Mouse (Mus musculus): ENCODE data around the gene Tmem139.

Gene Tmem139

GRCm38 (mm10) chr6:42261524-42262170 is at the start of gene Tmem139:
TSS of gene Tmem139 (plus strand) at chr6:42261970.
- no peak for DNase-seq (ENCODE audit: low spot score in 2 of 2)

DNA sequence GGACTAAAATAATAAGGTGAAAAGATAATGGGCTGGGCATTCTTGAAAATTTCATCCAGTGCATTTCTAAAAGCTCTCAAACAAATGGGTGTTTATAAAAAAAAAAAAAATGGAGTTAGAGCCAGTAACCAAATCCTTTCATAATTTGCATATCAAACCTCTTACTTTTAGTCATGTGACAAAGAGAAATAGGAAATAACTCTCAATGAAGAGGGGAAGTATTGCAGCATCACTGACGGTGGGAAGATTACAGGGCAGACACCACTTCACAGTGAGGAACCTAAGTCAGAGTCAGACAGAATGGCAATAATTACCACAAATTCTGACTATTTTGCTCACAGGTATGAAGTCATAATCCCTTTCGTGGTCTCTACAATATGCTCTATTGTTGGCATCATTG is 46.7 kb upstream of the Tmem139 start, which contains the start of gene Tas2r144:
TSS of gene Tas2r144 (plus strand) at position 301 of the 400 bp plus-strand sequence.
- no peak for DNase-seq (ENCODE audit: low spot score in 2 of 2)

DNA sequence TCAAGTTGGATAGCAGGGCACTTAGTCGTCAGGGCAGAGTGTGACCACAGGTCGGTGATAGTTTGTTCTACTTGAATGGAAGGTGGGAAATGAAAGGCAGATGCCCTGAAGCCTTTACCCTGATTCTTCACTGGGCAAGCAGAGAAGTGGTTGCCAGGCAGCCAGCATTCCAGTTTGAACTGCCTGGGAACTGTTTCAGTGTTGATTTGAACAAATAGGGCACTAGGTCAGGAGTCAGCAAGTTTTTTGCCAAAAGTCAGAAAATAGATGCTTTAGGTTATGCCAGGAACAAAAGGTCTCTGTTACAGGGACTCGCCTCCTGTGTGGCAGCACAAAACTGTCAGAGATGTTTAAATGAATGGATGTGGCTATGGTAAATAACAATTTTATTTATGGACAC is 39.5 kb upstream of the Tmem139 start:
- peak in 1 of 2 experiments; percentile 19 for DNase-seq (ENCODE audit: low spot score in 2 of 2)

DNA sequence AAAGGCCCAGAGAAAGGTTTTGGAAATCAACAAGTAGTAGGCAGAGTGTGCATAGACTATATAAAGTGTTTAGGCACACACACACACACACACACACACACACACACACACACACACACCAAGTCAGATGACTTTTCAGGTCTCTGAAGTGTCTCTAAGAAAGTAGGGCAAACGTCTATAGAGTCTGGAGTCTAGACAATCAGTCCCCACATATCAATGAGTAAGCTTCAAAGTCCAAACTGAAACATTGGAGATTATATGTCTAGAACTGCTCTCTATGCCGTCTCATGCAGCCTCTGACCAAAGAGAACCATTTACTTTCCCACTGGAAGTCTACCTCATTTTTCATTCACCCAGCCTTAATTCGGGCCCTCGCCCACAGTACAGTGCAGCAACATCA is 36.7 kb upstream of the Tmem139 start:
- no peak for DNase-seq (ENCODE audit: low spot score in 2 of 2)

GRCm38 (mm10) chr6:42227240-42228101 is 34.3 kb upstream of the Tmem139 start:
- peak; percentile 26 to 60 for DNase-seq (ENCODE audit: low spot score in 2 of 2)

DNA sequence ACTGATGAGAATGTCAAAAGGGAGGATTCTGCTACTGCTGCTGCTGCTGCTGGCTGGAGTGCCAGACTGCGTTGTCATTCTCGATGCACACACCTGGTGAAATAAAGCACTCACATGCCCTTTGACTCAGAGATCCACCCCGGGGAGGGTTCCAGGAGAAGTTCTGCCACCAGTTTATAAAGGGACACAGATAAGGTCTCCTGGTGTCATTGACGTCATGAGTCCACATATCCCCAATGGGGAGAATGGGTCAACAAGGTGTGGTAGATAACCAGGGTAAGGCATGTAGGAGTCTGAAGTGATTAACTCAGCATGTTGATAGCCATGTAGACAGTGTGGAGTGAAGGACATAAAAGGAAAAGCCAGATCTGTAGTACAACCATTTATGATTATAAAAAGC is 32.2 kb upstream of the Tmem139 start:
- DNase-seq (ENCODE audit: low spot score in 2 of 2) = no peak

GRCm38 (mm10) chr6:42231191-42231590 is 30.6 kb upstream of the Tmem139 start:
- no peak for DNase-seq (ENCODE audit: low spot score in 2 of 2)

DNA sequence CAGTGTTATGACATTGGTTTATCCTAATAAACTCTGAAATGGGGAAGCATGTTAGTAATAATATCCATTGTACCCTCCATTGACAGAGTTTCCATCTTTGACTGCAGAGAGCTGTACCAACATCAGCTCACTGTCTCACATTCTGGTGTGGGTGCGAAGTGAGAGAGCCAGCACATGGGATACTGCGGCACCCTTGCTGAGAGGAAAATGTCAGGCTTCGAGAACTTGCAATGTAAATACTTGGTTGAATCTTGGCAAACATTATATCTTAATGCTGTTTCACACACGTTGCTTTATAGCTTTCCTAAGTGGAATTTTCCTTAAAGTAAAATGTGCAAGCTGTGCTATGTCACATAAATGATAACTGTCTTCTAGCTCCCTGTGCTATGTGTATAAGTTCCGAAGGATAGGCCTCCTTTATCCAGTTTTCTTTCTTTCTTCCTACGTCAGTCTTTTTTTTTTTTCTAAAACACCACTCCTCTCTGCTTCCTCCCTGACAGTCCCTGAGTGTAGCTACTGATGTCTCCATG is 24.4 kb upstream of the Tmem139 start:
- no peak for DNase-seq (ENCODE audit: low spot score in 2 of 2)

DNA sequence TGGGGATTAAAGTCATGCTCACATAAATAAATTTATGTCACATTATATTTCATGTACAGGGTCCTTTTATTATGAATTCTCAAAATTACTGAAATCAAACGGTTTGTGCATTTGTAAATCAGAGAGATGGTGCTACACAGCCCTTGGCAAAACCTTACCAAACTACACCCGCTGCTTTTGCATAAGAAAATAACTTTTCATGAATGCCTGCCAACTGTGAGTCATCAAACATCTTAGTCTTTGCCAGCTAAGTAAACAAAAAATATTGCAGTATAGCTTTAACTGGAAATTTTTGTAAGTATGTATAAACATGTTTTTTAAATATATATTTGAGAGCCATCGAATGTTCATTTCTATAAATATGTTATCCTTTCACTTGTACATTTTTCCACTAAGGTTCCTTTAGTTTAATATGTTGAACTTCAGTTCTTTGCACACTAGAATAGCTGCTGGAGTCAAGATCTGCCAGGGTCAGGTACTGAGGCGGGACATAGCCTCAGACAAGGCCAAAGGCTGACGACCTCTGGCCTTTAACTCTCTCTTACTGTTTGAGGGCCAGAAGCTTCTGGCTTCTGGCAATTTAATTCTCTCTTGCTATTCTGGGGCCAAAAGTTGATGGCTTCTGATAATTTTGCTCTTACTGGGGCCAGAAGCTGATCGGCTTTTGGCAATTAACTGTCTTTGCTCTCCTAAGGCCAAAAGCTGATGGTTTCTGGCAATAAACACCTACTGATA is 20.3 kb upstream of the Tmem139 start:
- no peak for DNase-seq (ENCODE audit: low spot score in 2 of 2)

DNA sequence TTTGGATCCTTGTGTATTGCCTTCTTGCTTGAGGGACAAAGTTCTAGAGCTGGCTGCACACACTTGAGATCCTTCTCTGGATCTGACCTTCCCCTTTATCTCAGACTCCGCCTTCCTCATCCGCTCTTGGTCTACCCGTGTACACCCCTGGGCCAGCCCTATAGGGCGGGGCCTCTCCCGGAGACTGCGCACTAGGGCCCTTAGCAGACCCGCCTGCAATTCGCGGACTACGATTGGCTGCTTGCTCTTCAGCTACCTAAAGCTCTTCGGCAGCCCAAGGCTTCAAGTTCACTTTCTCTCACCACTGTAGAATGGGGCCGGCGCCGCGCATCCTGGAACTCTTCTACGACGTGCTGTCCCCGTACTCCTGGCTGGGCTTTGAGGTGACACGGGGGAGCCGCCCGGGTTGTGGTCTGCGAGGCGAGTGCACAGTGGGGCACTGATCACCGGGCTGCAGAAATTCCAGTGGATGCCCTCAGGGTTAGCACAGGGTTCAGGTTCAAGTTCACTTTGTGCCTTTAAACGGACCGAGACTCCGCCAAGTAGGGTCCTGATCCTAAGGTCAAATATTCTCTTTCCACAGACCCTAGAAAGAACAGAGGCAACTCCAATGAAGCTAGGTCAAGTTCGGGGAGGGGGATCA is 15.9 kb upstream of the Tmem139 start, which contains the start of gene Gstk1:
TSS of gene Gstk1 (plus strand) at position 225 of the 643 bp plus-strand sequence.
- DNase-seq (ENCODE audit: low spot score in 2 of 2) = peak; percentile 74 to 85

GRCm38 (mm10) chr6:42247173-42247572 is 14.6 kb upstream of the Tmem139 start:
- no peak for DNase-seq (ENCODE audit: low spot score in 2 of 2)

DNA sequence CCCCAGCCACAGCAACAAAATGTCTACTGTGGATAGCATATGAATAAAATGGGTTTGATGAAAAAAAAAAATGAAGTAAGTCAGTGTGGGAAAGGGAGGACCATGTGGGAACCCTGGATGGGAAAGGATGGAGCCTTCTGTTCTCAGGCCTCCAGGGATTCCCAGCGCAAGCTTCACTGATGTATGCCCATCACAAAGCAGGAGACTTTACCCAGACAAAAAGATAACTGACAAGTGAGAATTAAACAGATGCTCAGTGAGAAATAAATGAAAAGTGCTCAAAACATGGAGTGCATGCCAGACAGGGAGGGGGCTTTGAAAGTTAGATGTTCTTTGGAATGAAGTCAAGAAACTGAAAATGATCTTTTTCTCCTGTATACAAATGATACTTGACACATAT is 13.8 kb upstream of the Tmem139 start:
- no peak for DNase-seq (ENCODE audit: low spot score in 2 of 2)

- no peak for DNase-seq (ENCODE audit: low spot score in 2 of 2)
Observed at GRCm38 (mm10) chr6:42251791-42252190, 10.0 kb upstream of the Tmem139 start.

DNA sequence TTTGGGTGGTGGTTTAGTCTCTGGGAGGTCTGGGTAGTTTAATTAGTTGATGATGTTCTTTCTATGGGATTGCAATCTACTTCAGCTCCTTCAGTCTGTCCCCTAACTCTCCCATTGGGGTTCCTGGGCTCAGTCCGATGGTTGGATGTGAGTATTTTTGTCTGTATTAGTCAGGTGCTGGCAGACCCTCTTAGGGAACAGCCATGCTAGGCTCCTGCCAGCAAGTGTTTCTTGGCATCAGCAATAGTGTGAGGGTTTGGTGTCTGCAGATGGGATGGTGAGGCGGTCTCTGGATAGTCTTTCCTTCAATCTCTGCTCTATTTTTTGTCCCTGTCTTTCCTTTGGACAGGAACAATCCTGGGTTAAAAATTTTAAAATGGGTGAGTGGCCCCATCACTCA is 8.7 kb upstream of the Tmem139 start:
- DNase-seq (ENCODE audit: low spot score in 2 of 2) = no peak

GRCm38 (mm10) chr6:42257303-42257863 is 4.4 kb upstream of the Tmem139 start:
- peak in 1 of 2 experiments; percentile 55 for DNase-seq (ENCODE audit: low spot score in 2 of 2)

DNA sequence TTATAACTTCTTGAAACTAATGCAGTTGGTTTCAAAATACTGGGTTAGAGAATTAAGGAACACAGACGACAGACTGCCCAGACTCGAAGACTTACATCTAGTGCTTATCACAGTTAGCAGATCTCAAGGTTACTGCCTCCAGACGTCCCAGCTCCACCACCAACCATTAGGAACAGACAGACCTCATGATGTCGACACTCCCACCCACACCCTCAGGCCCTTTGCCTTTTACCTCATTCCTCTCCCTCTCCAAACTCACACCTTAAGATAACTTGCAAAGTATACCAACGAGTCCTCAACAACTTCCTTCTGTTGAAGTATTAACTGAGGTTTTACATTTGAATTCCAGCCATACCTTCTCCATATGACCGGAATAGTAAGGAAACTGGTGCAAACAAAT is 1.3 kb upstream of the Tmem139 start:
- DNase-seq (ENCODE audit: low spot score in 2 of 2) = no peak

- peak; percentile 95 to 98 for DNase-seq (ENCODE audit: low spot score in 2 of 2)
Observed at GRCm38 (mm10) chr6:42264626-42265312, 3.0 kb downstream of the Tmem139 start, which contains the start of gene Casp2. TSS of gene Casp2 (plus strand) at chr6:42264985.

GRCm38 (mm10) chr6:42265391-42266330 is 3.9 kb downstream of the Tmem139 start:
- no peak for DNase-seq (ENCODE audit: low spot score in 2 of 2)

DNA sequence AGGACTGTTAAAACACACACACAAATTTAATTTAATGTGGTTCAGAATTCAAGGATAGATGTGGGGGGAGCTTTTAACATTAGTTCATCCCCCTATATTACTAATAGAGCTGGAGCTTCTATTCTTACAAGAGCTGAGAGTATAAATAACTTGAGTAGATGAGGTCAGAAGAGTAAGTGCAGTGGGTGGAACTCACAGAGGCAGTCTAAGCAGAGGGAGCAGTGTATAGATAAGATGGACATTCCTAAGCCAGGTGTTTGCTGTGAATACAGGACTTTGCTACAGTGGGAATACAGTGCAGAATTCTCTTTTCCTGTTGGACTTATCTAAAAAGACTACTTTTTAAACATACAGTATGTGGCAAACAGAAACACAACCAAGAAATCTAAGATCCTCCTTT is 9.0 kb downstream of the Tmem139 start:
- no peak for DNase-seq (ENCODE audit: low spot score in 2 of 2)
